Mouse (Mus musculus): Measurements from ENCODE around the gene Ap3b1. TPM values are rescaled to one million over a fixed set of nuclear protein-coding genes. Genes with fewer than 3 reads are reported as not detected.
A peak's percentile ranks its signal among the peaks of the same experiment; 100 is the strongest.

Ap3b1 gene
- polyA plus RNA-seq, 1 experiment from 2014 or later = 45.0 TPM

DNA sequence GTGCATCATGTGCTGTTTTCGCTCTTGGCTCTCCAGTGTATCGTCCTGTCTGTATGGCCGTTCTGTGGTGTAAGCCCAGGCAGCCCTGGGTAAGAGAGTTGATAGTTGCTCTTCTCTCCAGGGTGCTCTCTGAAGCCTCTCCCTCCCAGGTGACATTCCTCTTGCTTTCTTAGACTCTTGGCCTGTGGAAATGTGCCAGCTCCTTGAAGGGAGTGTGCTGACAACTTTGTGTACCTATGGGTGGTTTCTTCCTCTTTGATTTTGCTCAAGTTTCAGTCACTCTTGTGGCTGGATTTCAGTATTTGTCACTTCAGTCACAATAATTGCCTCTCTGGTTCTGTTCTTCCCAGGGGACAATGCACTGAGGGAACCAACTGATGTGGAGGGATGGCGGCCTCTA, 20.2 kb downstream of the Ap3b1 start:
- H3K9me3 ChIP-seq = no peaks in the 10 kb centered on the region
- WGBS = 80% methylated on average over 4 of the region's 4 CpGs
- no peak overlapping the region for H3K4me2 ChIP-seq
- ATAC-seq (ENCODE audit: borderline replicate concordance, extremely low read depth, low FRiP score, low TSS enrichment) = no peak
- H3K27ac ChIP-seq = no peak overlapping the region
- H3K4me1 ChIP-seq = peaks cover 22% of the 10 kb centered on the region
- no peaks in the 10 kb centered on the region for H3K27me3 ChIP-seq
- no peak overlapping the region for H3K4me3 ChIP-seq
- no peaks in the 10 kb centered on the region for H3K36me3 ChIP-seq
- no peak overlapping the region for H3K9ac ChIP-seq

DNA sequence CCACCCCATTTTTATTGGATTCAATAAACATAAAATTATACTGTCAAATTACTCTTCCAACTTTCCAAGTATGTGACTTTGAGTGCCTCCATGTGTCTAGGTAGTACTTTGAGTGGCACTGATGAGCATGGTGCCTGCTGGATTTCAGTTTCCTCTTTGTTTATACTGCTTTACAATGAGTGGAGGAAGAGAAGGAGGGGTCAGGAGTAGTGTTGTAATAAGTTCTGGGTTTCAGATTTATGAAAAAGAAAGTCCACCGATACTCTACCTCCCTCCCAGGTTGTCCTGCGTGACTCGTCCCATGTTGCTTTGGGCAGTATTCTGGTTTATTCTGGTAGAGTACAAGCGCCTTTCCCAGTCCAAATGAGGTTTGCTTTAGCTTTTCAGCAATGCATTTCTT, 22.7 kb downstream of the Ap3b1 start:
- Histone ChIP-seq H3K9me3 (no peaks in the 10 kb centered on the region), H3K4me2 (peak overlapping the region; percentile 37; the same call in 1 of the 2 replicates), H3K27ac (no peak overlapping the region)

DNA sequence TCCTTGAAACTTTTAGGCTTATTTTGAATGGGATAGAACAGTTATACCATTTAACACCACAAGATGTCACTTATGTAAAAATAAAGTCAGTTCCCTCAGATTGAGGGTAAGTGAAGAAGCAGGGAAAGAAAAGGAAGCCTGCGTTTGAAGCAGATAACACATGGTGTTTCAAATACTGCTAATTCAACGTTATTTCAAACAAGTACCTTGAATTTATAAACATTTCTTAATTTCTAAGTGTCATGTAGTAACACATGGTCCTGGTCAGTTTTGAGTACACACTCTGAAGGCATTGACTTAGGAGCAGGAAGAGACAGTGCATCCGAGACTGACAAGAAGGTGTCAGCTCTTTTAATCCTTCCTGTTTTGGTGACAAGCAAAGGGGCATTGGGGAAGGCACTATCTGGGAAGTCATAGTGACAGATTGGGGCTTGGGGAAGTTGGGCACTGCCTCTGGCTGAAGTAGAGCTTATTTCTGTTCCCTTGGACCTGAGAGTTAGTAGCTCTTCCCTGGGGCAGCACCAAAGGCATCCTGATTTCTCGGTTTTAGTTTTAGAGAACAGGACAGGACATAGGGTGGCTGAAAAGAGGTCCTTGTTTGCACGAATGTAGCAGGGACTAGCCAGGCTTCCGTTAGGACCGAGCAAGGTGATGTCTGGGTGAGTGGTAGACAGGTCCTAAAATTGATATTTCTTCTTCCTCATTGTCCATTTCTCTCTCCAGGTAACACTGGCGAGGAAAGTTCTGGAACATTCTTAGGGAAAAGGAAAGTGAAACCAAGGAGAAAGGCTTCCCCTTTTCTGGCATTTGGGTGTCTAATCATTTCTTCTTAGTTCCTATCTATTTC, 23.3 kb downstream of the Ap3b1 start:
- H3K9ac ChIP-seq = no peak overlapping the region
- H3K27ac ChIP-seq = no peak overlapping the region
- H3K9me3 ChIP-seq = no peaks in the 10 kb centered on the region
- no peak overlapping the region for H3K4me3 ChIP-seq
- no peaks in the 10 kb centered on the region for H3K36me3 ChIP-seq
- peak overlapping the region; percentile 37; the same call in 1 of the 2 replicates for H3K4me2 ChIP-seq
- 52% methylated on average over 8 of the region's 8 CpGs for WGBS
- ATAC-seq (ENCODE audit: borderline replicate concordance, extremely low read depth, low FRiP score, low TSS enrichment) = no peak
- no peaks in the 10 kb centered on the region for H3K27me3 ChIP-seq
- H3K4me1 ChIP-seq = peaks cover 28% of the 10 kb centered on the region

More for the DNA sequence above, 22.7 kb downstream of the Ap3b1 start:
- 43% methylated on average over 4 of the region's 4 CpGs for WGBS
- H3K4me1 ChIP-seq = peaks cover 28% of the 10 kb centered on the region
- H3K36me3 ChIP-seq = no peaks in the 10 kb centered on the region
- no peak for ATAC-seq (ENCODE audit: borderline replicate concordance, extremely low read depth, low FRiP score, low TSS enrichment)
- no peak overlapping the region for H3K4me3 ChIP-seq
- no peaks in the 10 kb centered on the region for H3K27me3 ChIP-seq
- no peak overlapping the region for H3K9ac ChIP-seq

GRCm38 (mm10) chr13:94384931-94385570, 26.3 kb downstream of the Ap3b1 start:
- H3K36me3 ChIP-seq = no peaks in the 10 kb centered on the region
- H3K9me3 ChIP-seq = no peaks in the 10 kb centered on the region
- ATAC-seq (ENCODE audit: borderline replicate concordance, extremely low read depth, low FRiP score, low TSS enrichment) = no peak
- no peak overlapping the region for H3K4me3 ChIP-seq
- peaks cover 21% of the 10 kb centered on the region for H3K4me1 ChIP-seq
- 0 out of 2 replicates have a peak overlapping the region, but pooled peaks have one; percentile 16 for H3K27ac ChIP-seq
- H3K9ac ChIP-seq = no peak overlapping the region
- no peaks in the 10 kb centered on the region for H3K27me3 ChIP-seq
- H3K4me2 ChIP-seq = no peak overlapping the region
- 61% methylated on average over 3 of the region's 3 CpGs for WGBS

- Histone ChIP-seq H3K4me1 (peaks cover 11% of the 10 kb centered on the region; the same call in 1 of the 2 replicates), H3K4me2 (no peak overlapping the region), H3K27ac (no peak overlapping the region), H3K27me3 (no peaks in the 10 kb centered on the region), H3K4me3 (no peak overlapping the region), H3K9ac (no peak overlapping the region), H3K36me3 (no peaks in the 10 kb centered on the region), H3K9me3 (no peaks in the 10 kb centered on the region)
- WGBS = 57% methylated on average over 3 of the region's 3 CpGs
- no peak for ATAC-seq (ENCODE audit: borderline replicate concordance, extremely low read depth, low FRiP score, low TSS enrichment)
Observed at GRCm38 (mm10) chr13:94388566-94388965, 29.8 kb downstream of the Ap3b1 start.

- H3K4me1 ChIP-seq = peaks cover 11% of the 10 kb centered on the region; the same call in 1 of the 2 replicates
Observed at GRCm38 (mm10) chr13:94389541-94389940, 30.8 kb downstream of the Ap3b1 start.

DNA sequence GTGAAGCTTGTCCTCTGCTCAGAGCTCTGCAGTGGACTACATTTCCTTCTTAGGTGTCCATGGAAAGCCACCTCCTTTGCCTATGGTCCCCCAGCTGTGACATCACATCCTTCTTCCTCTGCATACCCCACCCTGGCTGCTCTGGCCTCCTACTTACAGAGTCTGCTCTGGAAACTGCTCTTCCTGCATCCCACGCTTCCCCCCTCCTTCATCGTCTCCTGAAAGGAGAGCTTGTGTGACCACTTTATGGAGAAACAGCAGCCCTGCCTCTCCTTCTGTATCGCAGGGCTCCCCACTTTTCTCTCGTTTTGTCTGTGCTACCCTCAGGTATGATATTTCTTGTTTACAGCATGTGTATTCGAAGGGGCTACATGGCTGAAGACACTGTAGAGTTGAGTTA, 33.5 kb downstream of the Ap3b1 start:
- no peak overlapping the region for H3K4me2 ChIP-seq
- peaks cover 18% of the 10 kb centered on the region; the same call in 1 of the 2 replicates for H3K36me3 ChIP-seq
- no peak overlapping the region for H3K9ac ChIP-seq
- H3K9me3 ChIP-seq = no peaks in the 10 kb centered on the region
- H3K27me3 ChIP-seq = no peaks in the 10 kb centered on the region
- peaks cover 5% of the 10 kb centered on the region; the same call in 1 of the 2 replicates for H3K4me1 ChIP-seq
- no peak for ATAC-seq (ENCODE audit: borderline replicate concordance, extremely low read depth, low FRiP score, low TSS enrichment)
- no peak overlapping the region for H3K4me3 ChIP-seq
- H3K27ac ChIP-seq = no peak overlapping the region
- 79% methylated on average over 5 of the region's 5 CpGs for WGBS

More at GRCm38 (mm10) chr13:94389541-94389940, 30.8 kb downstream of the Ap3b1 start:
- H3K27me3 ChIP-seq = no peaks in the 10 kb centered on the region
- no peaks in the 10 kb centered on the region for H3K9me3 ChIP-seq
- WGBS = 68% methylated on average over 2 of the region's 2 CpGs
- no peaks in the 10 kb centered on the region for H3K36me3 ChIP-seq
- no peak overlapping the region for H3K4me2 ChIP-seq
- H3K4me3 ChIP-seq = no peak overlapping the region
- no peak overlapping the region for H3K27ac ChIP-seq
- no peak for ATAC-seq (ENCODE audit: borderline replicate concordance, extremely low read depth, low FRiP score, low TSS enrichment)
- no peak overlapping the region for H3K9ac ChIP-seq

- ATAC-seq (ENCODE audit: borderline replicate concordance, extremely low read depth, low FRiP score, low TSS enrichment) = no peak
- Histone ChIP-seq H3K9ac (no peak overlapping the region), H3K4me2 (no peak overlapping the region), H3K27me3 (no peaks in the 10 kb centered on the region), H3K4me3 (no peak overlapping the region), H3K27ac (no peak overlapping the region), H3K36me3 (peaks cover 18% of the 10 kb centered on the region; the same call in 1 of the 2 replicates), H3K9me3 (no peaks in the 10 kb centered on the region), H3K4me1 (peaks cover 2% of the 10 kb centered on the region; the same call in 1 of the 2 replicates)
- 69% methylated on average over 9 of the region's 9 CpGs for WGBS
Observed at GRCm38 (mm10) chr13:94394486-94394885, 35.7 kb downstream of the Ap3b1 start.

- no peak overlapping the region for H3K27ac ChIP-seq
- ATAC-seq (ENCODE audit: borderline replicate concordance, extremely low read depth, low FRiP score, low TSS enrichment) = no peak
- 84% methylated on average over 8 of the region's 8 CpGs for WGBS
Observed at GRCm38 (mm10) chr13:94395763-94396162, 37.0 kb downstream of the Ap3b1 start.

DNA sequence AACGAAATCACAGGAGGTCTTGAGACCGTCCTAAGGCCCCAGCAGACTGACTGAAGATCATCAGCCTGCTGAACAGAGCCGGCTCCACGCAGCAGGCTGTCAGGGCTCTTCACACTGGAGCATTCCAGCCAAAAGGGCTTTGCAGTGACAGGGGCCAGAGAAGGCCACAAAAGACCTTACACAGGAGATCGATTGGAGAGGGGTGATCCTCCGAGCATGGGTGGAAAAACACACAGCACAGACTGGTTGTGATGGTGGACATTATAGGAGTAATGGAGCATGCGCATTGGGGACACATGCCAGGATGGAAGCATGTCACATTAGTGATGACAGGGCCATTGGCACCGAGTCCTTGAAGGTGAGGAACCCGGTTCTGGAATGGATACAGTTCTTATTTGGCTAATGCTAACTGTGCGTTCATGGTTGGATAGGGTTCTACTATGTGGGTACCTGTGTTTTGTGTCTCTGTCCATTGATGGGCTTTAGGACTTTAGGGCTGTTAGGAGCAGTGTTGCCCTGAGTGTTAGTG, 37.7 kb downstream of the Ap3b1 start:
- no peak overlapping the region for H3K27ac ChIP-seq
- no peak overlapping the region for H3K4me3 ChIP-seq
- no peak overlapping the region for H3K4me2 ChIP-seq
- H3K9ac ChIP-seq = no peak overlapping the region
- H3K4me1 ChIP-seq = no peaks in the 10 kb centered on the region
- peaks cover 18% of the 10 kb centered on the region; the same call in 1 of the 2 replicates for H3K36me3 ChIP-seq
- no peak for ATAC-seq (ENCODE audit: borderline replicate concordance, extremely low read depth, low FRiP score, low TSS enrichment)
- 92% methylated on average over 10 of the region's 10 CpGs for WGBS
- H3K9me3 ChIP-seq = no peaks in the 10 kb centered on the region
- no peaks in the 10 kb centered on the region for H3K27me3 ChIP-seq

More at GRCm38 (mm10) chr13:94395763-94396162, 37.0 kb downstream of the Ap3b1 start:
- Histone ChIP-seq H3K27me3 (no peaks in the 10 kb centered on the region), H3K36me3 (peaks cover 18% of the 10 kb centered on the region; the same call in 1 of the 2 replicates), H3K4me2 (no peak overlapping the region), H3K9ac (no peak overlapping the region), H3K4me3 (no peak overlapping the region), H3K4me1 (no peaks in the 10 kb centered on the region), H3K9me3 (no peaks in the 10 kb centered on the region)

DNA sequence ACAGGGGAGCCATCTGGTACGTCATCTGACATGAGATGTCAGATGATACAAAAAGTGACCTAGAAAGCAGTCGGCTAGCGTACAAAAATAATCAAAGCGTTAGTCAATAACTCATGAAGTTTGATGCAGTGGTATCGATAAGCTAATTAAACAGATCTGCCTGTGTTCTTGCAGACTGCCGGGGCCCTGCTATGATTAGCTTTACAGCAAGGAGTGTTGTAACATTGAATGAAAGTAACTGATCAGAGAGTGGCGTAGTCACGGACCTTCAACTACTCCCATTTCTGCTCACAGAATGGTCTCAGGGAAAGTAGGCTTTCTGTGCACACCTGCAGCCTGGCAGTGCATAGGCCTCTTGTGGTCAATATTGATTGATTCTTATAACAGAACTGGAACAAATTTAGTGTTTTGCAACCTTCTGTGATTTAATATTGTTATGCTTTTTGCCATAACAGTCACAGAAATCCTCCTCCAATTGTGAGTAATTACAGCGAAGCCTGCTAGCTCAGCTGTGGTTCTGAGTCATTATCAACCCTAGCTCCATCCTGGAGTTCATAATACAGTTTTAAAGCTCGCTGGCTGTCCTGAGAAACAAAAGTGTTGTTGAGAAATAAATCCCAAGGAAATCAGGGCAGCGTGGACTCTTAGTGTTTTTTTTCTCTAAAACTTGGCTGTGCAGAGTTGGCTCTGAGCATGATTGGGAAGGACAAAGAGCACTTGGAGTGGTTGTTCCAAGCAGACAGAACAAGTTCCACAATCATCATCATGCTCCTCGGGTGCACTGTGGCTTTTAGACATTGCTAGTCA, 40.0 kb downstream of the Ap3b1 start:
- Histone ChIP-seq H3K36me3 (peaks cover 22% of the 10 kb centered on the region; the same call in 1 of the 2 replicates), H3K4me3 (no peak overlapping the region), H3K9me3 (no peaks in the 10 kb centered on the region), H3K27me3 (no peaks in the 10 kb centered on the region), H3K9ac (no peak overlapping the region), H3K27ac (no peak overlapping the region), H3K4me1 (no peaks in the 10 kb centered on the region), H3K4me2 (no peak overlapping the region)
- 78% methylated on average over 12 of the region's 12 CpGs for WGBS
- ATAC-seq (ENCODE audit: borderline replicate concordance, extremely low read depth, low FRiP score, low TSS enrichment) = no peak
